Mouse (Mus musculus): Measurements from ENCODE around the gene Sertad2.

Sertad2 gene

DNA sequence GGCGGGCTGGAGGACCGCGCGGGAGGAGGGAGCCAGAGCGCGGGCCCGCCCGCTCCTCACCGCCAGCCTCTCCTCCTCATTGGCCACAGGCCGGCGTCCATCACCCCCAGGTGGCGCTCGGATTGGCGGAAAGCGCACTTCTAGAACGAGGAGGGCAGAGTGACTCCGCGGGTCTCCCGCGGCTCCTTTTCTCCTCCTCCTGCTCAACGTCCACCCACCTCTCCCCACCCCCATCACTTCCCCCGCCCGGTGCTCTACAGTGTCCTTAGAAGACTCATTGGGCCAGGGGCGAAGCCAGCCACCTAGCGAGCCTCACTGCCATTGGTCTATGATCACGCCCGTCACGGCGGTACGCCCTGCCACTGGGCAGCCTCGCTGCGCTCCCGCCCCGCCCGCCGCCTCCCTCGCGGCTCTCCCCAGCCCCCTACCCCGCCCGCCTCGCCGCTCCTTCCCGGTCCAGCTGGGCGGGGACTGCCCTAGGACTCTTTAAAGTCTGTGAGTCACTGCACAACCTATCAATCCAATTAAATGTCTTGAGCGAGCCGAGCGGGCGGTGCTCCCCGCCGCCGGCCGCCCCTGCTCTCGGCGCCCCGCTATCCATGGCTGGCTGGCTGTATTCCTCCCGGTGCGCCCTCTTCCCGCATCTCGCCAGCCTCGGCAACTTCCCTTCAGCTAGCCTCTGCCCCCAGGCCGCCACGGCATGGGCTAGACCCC is at the start of gene Sertad2:
Gene Sertad2, plus strand, starts transcription at position 515 of the 714 bp plus-strand sequence.
- peak; percentile 98 to 99 for DNase-seq (ENCODE audit: low spot score in 2 of 2)

DNA sequence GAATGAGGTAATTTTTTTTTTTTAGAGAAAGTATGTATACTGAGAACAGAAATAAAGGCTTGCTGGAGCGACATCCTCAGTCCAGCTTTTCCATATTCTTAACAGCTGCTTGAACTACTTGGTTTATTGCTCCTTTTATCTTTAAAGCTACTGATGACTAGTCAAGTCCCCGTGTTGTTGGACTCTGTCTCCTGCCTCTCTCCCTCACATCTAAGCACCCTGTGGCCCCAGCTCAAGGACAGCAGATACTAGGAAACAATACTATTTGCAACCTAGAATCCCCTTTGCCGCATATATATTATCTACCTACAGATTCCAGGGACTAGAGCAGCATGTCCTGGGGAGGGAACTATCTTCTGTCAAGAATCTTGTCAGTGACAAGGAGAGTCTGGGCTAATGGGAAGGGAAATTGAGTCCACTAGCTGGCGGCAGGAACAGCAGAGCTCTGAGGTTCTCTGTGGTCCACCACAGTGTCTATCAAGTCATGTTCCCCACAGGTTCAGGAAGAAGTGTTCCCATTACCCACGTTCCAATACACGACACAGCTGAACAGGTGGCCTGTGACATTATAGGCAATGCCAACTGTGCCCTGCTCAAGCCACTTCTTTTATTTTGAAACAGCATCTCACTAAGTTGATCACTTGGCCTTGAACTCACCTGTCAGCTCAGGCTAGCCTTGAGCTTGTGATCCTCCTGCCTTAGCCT is 49.0 kb upstream of the Sertad2 start:
- DNase-seq (ENCODE audit: low spot score in 2 of 2): no peak

DNA sequence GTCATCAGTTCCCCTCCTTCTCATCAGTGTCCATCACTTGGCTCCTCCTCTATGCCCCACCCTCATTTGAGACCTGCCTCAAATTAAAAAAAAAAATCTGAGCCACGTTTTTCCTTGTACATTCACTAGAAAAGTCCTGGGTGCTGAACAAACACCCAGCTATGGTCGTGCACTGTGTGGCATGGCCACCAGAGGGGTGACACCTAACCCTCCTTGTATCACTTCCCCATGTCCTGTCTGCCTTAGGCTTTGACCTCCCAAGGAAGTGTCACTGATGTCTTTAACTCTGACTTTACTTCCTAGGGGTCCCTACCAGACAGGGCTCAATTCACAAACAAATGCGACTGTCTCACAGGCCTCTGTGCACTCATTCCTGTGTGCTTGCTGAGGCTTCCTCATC is 42.5 kb upstream of the Sertad2 start:
- DNase-seq (ENCODE audit: low spot score in 2 of 2): no peak

GRCm38 (mm10) chr11:20501160-20501955 is 41.7 kb upstream of the Sertad2 start:
- DNase-seq (ENCODE audit: low spot score in 2 of 2): no peak

DNA sequence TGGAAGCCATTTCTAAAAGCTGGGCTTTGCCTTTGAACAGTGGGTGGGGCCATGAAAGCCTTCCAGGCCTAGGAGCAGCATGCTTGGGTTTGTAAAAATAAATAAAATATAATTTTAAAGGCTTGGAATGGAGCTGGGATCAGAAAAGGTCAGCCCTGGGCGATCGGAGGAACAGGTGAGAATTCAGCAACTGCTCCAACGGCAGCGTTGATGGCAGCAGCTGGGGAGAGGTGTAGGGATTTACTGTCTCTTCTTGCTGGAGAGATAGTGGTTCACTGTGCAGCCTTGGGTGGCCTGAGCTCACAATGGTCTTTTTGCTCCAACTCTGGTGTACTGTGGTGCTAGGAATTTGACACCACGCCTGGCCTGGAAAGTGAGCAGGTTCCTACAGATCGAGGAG is 29.5 kb upstream of the Sertad2 start:
- no peak for DNase-seq (ENCODE audit: low spot score in 2 of 2)

GRCm38 (mm10) chr11:20514757-20515156 is 28.3 kb upstream of the Sertad2 start:
- no peak for DNase-seq (ENCODE audit: low spot score in 2 of 2)

- no peak for DNase-seq (ENCODE audit: low spot score in 2 of 2)
Measured at GRCm38 (mm10) chr11:20521321-20521720, 21.7 kb upstream of the Sertad2 start.

DNA sequence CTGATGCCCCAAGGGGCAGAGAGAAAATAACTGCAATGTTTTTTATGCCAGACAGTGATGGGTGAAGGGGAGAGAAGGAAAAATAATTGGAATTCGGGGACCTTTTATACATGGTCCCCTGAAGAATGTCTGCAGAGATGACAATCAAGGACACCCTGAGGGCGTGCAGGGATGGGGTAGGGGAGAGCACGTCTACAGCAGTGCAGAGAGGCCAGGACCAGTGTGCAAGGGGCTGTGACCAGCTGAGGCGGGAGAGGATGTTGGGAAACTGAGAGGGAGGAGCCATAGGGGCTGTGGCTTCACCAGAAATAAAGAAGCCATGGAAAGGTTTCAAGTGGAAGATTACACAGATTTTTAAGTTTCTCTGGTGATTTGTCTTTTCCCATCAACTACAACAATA is 20.3 kb upstream of the Sertad2 start:
- no peak for DNase-seq (ENCODE audit: low spot score in 2 of 2)

GRCm38 (mm10) chr11:20524435-20524834 is 18.6 kb upstream of the Sertad2 start:
- DNase-seq (ENCODE audit: low spot score in 2 of 2): no peak

DNA sequence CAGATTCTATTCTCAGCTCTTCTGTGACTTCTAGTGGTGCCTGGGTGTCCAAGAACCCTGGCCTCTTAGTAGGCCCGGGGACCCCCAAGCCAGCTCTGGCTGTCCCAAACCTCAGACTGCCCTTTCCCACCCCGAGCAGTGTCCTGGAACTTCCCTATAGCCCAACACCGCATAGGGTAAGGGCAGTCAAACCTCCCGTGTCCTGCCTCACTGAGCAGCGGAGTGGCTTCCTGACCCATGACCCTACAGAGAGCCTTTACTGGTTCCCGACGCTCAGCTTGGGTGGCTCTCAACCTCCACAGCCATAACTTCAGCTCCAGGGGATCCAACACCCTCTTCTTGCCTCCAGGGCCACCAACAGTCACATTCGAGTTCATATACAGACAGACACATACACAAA is 17.1 kb upstream of the Sertad2 start:
- no peak for DNase-seq (ENCODE audit: low spot score in 2 of 2)

- no peak for DNase-seq (ENCODE audit: low spot score in 2 of 2)
Measured at GRCm38 (mm10) chr11:20527901-20528300, 15.2 kb upstream of the Sertad2 start.

DNA sequence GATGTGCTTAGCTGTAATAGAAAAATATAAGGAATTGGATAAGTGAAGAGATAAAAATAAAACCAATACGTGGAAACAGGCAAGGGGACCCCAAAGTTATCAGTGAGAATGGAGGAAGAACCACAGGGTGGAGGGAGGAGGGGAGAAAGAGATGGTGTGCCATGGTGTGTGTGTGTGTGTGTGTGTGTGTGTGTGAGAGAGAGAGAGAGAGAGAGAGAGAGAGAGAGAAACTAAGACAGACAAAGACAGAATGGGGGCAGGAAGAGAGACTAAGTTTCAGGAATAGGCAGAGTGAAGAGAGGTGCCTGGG is 11.4 kb upstream of the Sertad2 start:
- DNase-seq (ENCODE audit: low spot score in 2 of 2): no peak

DNA sequence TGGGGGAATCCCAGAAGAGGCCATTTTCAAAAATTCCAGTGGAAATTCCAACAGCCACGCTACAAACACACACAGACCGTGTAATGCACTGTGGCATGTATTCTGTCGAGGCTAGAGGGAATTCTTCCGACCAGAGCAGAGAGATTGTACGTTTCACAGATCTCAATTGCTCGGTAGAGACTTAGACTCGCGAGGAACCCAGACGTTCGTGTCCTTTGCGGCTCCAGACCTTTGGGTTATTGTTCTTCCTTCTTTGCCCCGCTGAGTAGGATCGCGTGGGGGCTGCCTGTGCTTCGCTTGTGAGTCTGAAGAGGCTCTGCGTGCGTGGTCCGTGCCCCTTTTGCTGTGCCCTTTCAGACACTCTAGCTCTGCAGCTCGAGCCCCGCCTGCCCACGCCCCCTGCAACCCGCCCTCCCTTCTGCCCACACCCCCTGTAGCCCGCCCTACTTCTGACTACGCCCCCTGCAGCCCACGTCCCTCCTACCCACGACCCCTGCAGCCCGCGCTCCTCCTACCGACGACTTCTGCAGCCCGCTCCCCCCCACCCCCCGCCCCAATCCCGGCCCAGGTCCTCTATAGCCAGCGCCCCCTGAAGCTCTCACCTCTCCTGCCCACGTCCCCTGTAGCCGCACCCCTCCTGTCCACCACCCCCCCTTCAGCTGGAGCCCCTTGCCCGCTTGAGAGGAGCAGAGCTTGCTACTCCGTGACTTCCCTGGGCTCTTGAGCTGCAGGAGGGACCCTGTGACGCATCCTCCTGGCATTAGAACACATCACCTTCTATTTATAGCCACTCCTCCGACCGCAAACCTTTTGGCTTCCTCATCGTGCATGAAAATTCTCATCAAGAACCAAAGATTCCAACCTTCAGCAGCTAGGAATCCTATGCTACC is 10.8 kb upstream of the Sertad2 start:
- no peak for DNase-seq (ENCODE audit: low spot score in 2 of 2)

- DNase-seq (ENCODE audit: low spot score in 2 of 2): no peak
Measured at GRCm38 (mm10) chr11:20533231-20533630, 9.8 kb upstream of the Sertad2 start.

- DNase-seq (ENCODE audit: low spot score in 2 of 2): no peak
Measured at GRCm38 (mm10) chr11:20537221-20537620, 5.8 kb upstream of the Sertad2 start.

GRCm38 (mm10) chr11:20538496-20538895 is 4.6 kb upstream of the Sertad2 start:
- no peak for DNase-seq (ENCODE audit: low spot score in 2 of 2)

- DNase-seq (ENCODE audit: low spot score in 2 of 2): no peak
Measured at GRCm38 (mm10) chr11:20541280-20541679, 1.8 kb upstream of the Sertad2 start.

DNA sequence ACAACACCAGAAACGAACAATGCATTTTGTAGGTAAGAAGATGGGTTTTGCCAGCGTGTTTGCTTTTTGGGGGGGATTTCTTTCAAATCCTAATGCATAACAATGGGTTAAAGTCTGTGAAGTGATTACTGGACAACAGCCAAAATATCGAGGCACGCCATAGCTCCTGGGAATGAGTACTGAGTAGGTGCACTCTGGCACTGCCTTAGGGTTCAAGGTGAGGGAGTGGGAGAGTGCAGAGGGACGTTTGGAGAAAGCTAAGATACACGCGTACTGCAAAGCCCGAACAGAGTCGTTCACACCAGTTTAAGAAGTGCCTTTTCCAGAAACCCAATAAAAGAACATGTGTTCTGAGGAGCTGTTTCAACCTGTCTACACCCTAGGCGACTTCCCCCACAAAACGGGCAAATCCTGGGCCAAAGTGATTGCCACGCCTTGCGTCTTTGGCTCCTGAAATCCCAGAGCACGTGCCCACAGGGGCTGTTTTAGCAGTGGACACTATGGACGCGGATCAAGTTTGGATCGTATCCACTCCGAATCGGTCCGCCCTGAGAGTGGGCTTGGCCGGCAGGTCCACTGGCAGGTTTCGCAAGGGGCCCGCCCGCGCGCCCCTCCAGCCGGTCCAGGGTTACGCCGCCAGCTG is 937 bp upstream of the Sertad2 start:
- DNase-seq (ENCODE audit: low spot score in 2 of 2): peak in 1 of 2 experiments; percentile 53

- peak in 1 of 2 experiments; percentile 21 for DNase-seq (ENCODE audit: low spot score in 2 of 2)
Measured at GRCm38 (mm10) chr11:20543453-20544120, 534 bp downstream of the Sertad2 start.

DNA sequence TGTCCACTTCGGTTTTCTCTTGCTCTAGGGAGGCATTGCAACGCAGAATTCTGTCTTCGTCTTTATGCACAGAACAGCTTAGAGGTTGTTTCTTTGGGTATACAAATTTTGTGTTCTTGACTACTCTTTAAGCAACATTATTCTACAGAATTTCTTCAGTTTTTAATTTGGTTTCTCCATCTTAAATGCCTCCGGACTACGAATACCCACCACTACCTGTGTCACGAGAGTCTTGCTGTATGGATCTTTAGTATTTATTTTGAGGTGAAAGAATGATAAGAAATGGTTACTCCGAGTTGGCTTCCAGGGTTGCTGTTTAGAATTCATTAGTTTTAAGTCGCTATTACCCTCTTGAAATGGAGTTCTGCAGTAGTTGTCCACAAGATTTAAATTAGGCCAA is 1.3 kb downstream of the Sertad2 start:
- no peak for DNase-seq (ENCODE audit: low spot score in 2 of 2)
